Mouse (Mus musculus): ENCODE data around the gene Tesk1. TPM values are rescaled to one million over a fixed set of nuclear protein-coding genes. Genes with fewer than 3 reads are reported as not detected.
A peak's percentile ranks its signal among the peaks of the same experiment; 100 is the strongest.

Gene Tesk1
- total RNA-seq, 2 experiments from 2014 or later = 55.7 to 57.8 TPM

- no peak for TF ChIP-seq CTCF (IDR thresholded peaks at IDR 0.05)
- no peak overlapping the region for H3K27ac ChIP-seq
- DNase-seq = no peak
- H3K4me3 ChIP-seq = no peak overlapping the region
- intact Hi-C loops (cut with DNase I) = loop anchor here (10.0 kb wide), 1 partner anchor 446 kb away; the partner anchor contains the start of gene Fam214b
Measured at GRCm38 (mm10) chr4:43490801-43491200, 49.1 kb downstream of the Tesk1 start.

DNA sequence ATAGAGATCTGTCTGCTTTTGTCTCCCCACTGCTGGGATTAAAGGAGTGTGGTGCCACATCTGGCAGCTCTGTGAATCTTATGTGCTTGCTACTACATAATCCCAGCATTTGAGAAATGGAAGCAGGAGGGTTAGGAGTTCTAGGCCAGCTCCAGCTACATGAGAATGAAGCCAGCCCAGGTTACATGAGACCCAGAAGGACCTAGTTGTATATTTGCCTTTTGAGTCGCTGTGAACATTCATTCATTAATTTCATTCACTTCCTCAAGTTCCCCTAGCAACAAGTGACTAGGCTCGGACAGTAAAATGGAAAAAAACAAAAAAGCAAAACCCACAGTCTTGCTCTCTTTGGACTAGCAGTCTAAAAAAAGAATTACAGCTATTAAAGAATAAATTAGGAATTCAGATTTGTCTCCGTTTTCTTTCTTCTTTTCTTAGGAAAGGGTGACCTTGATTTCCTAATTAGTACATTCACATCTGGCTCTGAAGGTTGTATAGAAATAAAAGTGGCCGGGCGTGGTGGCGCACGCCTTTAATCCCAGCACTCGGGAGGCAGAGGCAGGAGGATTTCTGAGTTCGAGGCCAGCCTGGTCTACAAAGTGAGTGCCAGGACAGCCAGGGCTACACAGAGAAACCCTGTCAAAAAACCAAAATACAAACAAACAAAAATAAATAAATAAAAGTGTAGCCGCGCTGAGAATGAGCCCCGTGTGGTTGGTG lies 50.5 kb downstream of the Tesk1 start:
- H3K27ac ChIP-seq = peak overlapping the region; percentile 96
- intact Hi-C loops (cut with DNase I) = loop anchor here (10.0 kb wide), 1 partner anchor 447 kb away; the partner anchor contains the start of gene Fam214b
- TF ChIP-seq CTCF (IDR thresholded peaks at IDR 0.05) = no peak
- no peak for DNase-seq
- peak overlapping the region; percentile 95 for H3K4me3 ChIP-seq

DNA sequence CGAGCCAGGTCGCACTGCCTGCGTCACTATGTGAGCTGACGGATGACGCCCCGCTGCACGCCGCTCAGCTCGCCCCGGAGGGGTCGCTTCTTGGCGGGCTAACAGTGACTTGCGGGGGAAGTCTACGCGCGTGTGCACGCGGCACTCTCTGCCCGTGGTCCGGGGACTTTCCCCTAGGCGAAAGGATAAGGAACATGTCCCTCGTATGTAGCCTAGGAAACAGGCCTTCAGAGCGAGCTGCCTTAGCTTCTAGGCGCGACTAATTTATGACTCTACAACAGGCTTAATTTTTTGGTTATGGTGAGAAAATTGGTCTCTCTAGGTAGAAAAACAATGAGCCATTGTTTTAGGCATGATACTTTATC lies 51.1 kb downstream of the Tesk1 start, which contains the start of gene Ccdc107:
TSS of gene Ccdc107 (plus strand) at position 80 of the 365 bp plus-strand sequence.
- peak within 1 kb of the TSS; percentile 96 for H3K27ac ChIP-seq
- peak; percentile 95 for DNase-seq
- intact Hi-C loops (cut with DNase I) = loop anchor here (10.0 kb wide), 1 partner anchor 448 kb away; the partner anchor contains the start of gene Fam214b
- peak within 1 kb of the TSS; percentile 95 for H3K4me3 ChIP-seq
- peak; percentile 4; the same call in 1 of the 2 replicates for TF ChIP-seq CTCF (IDR thresholded peaks at IDR 0.05)

DNA sequence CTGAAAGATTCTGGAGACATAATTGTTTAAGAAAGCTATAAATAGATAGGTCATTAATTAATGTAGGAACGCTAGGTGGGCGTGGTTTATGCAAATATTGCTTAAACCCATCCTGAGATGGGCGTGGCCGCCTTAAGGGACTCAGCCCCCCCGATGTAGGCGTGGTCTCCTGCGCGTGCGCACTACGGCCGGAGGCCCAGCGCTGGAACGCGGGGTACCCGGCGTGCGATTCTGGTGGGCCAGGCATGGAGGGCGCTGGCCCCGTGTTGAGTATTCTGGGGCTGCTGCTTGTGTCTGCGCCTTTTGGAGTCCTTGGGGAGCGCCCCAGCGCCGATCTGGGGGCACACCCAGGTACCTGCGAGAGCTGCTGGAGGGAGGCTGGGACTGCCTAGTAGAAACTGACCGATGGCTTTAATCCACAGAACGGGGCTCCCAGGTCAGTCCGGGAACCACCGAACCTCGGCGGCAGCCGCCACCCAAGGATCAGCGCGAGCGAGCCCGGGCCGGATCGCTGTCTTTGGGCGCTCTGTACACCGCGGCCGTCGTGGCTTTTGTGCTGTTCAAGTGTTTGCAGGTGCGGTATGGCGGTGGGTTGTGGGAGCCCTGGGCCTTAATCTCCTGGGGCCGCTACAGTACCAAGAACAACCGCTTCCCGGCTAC lies 51.6 kb downstream of the Tesk1 start:
- peak; percentile 11; the same call in 1 of the 2 replicates for TF ChIP-seq CTCF (IDR thresholded peaks at IDR 0.05)
- DNase-seq = peak; percentile 97
- intact Hi-C loops (cut with DNase I) = loop anchor here (10.0 kb wide), 1 partner anchor 449 kb away; the partner anchor contains the start of gene Fam214b
- H3K27ac ChIP-seq = peak overlapping the region; percentile 96
- H3K4me3 ChIP-seq = peak overlapping the region; percentile 95

- intact Hi-C loops (cut with DNase I) = loop anchor here (10.0 kb wide), 1 partner anchor 449 kb away; the partner anchor contains the start of gene Fam214b
- DNase-seq = no peak
- Histone ChIP-seq H3K27ac (peak overlapping the region; percentile 96), H3K4me3 (peak overlapping the region; percentile 95)
- no peak for TF ChIP-seq CTCF (IDR thresholded peaks at IDR 0.05)
Measured at GRCm38 (mm10) chr4:43493846-43494240, 52.1 kb downstream of the Tesk1 start.

DNA sequence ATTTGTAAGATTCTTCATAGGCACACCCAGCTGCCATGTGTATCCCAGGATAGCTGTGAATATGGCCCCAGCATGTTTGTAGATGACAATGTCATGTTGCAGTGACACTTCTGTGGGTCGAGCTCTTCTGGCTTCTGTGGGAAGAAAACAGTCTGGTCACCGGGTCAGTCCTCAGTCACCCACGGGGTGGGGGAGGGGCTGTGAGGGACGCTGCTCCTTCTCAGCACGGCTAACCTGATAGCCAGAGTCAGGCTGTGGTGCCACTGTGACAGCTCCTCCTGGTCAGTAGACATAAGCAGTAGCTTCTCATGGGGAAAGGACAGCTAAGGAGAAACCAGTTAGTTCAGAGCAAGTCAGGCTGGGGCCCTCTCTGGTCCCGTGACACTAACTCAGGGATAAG lies 54.8 kb downstream of the Tesk1 start:
- no peak overlapping the region for H3K4me3 ChIP-seq
- intact Hi-C loops (cut with DNase I) = loop anchor here (10.0 kb wide), 1 partner anchor 452 kb away; the partner anchor contains the start of gene Fam214b
- no peak overlapping the region for H3K27ac ChIP-seq
- TF ChIP-seq CTCF (IDR thresholded peaks at IDR 0.05) = no peak
- DNase-seq = no peak

DNA sequence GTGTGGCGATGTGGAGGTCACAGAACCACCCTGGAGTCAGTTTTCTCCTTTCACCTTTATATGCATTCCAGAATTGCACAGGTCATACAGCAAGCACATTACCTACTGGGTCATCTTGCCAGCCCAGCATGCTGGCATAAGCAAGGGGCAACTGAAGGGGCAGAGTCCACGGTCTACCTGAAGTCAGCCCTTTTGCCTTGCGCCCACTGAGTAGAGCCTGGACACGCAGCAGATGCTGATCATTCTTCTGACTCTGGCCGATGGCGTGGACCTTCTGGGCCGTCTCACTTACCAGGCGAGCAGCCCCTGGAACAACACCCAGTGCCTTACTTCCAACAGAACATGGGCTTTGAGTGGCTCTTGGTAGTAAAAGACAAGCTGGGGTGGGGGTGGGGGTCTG lies 55.7 kb downstream of the Tesk1 start:
- intact Hi-C loops (cut with DNase I) = loop anchor here (10.0 kb wide), 1 partner anchor 453 kb away; the partner anchor contains the start of gene Fam214b
- TF ChIP-seq CTCF (IDR thresholded peaks at IDR 0.05) = no peak
- Histone ChIP-seq H3K4me3 (no peak overlapping the region), H3K27ac (no peak overlapping the region)
- DNase-seq = no peak

Other genes with a start within 250 kb of the Tesk1 start
- under 1 TPM in 1 of 2 experiments, not detected in 1; 0.06 TPM for gene Atp8b5, start 174.8 kb upstream of the Tesk1 start, total RNA-seq (2021)
- 10 to 100 TPM; 19.0 to 29.6 TPM for gene Rusc2, start 60.0 kb upstream of the Tesk1 start, total RNA-seq (2021)
- gene Fam166b, start 12.8 kb upstream of the Tesk1 start, total RNA-seq (2021) = not detected
- gene Cd72, start 12.7 kb downstream of the Tesk1 start, total RNA-seq (2021) = not detected
- not detected for gene Sit1, start 41.8 kb downstream of the Tesk1 start, total RNA-seq (2021)
- gene Ccdc107, start 51.0 kb downstream of the Tesk1 start, total RNA-seq (2021) = 10 to 100 TPM; 26.3 to 27.8 TPM
- gene Arhgef39, start 57.8 kb downstream of the Tesk1 start, total RNA-seq (2021) = not detected
- 1 to 10 TPM; 3.7 to 4.8 TPM for gene Car9, start 65.0 kb downstream of the Tesk1 start, total RNA-seq (2021)
- gene Tpm2, start 81.8 kb downstream of the Tesk1 start, total RNA-seq (2021) = over 10,000 TPM in 1 of 2 experiments, 1,000 to 10,000 TPM in 1; 4,293 to 10,756 TPM
- 10 to 100 TPM; 40.3 to 47.4 TPM for gene Creb3, start 120.4 kb downstream of the Tesk1 start, total RNA-seq (2021)
- 10 to 100 TPM; 52.3 to 62.4 TPM for gene Tln1, start 120.8 kb downstream of the Tesk1 start, total RNA-seq (2021)
- 10 to 100 TPM; 20.0 to 24.3 TPM for gene Rgp1, start 136.8 kb downstream of the Tesk1 start, total RNA-seq (2021)
- gene Gba2, start 136.9 kb downstream of the Tesk1 start, total RNA-seq (2021) = 1 to 10 TPM; 4.8 to 5.5 TPM
- gene Msmp, start 142.6 kb downstream of the Tesk1 start, total RNA-seq (2021) = under 1 TPM in 1 of 2 experiments, not detected in 1; 0.45 TPM
- 10 to 100 TPM; 32.4 to 51.4 TPM for gene Npr2, start 190.0 kb downstream of the Tesk1 start, total RNA-seq (2021)
- under 1 TPM in 1 of 2 experiments, not detected in 1; 0.31 TPM for gene Spag8, start 211.7 kb downstream of the Tesk1 start, total RNA-seq (2021)
- gene Hint2, start 214.5 kb downstream of the Tesk1 start, total RNA-seq (2021) = 10 to 100 TPM; 35.8 to 47.9 TPM
- 10 to 100 TPM in 1 of 2 experiments, 1 to 10 TPM in 1; 8.4 to 14.9 TPM for gene Tmem8b, start 227.0 kb downstream of the Tesk1 start, total RNA-seq (2021)
- gene Fam221b, start 227.2 kb downstream of the Tesk1 start, total RNA-seq (2021) = under 1 TPM; 0.08 to 0.15 TPM

All from gastrocnemius, adult 2 months (tissue).